Mouse (Mus musculus) forebrain, embryonic 14.5 days (tissue): ENCODE measurements at regions not wholly inside any gene's neighbourhood (a gene's known extent, or its start where the extent isn't known, plus 50 kb on each side); places are given as distances from the start of the nearest gene placed in this dataset.

ENCODE experiments used
- ATAC-seq: fragments of 200-750 bp; cut with Nextera tagmentation; 2 replicates; pipeline ENCODE4 v1.8.0; 2017; ENCODE audit warnings: mild to moderate bottlenecking, moderate library complexity
- DNase-seq: peaks from one replicate; pipeline ENCODE4 v3.0.0-alpha.2; 2015; ENCODE audit warnings: low spot score
- H3K27ac ChIP-seq: fragments of 300-500 bp; sonication (generic); 2 replicates; pipeline ENCODE4 v1.5.1; 2014; ENCODE audit warnings: low read depth, mild to moderate bottlenecking, control low read depth, low read length, moderate library complexity
- H3K27me3 ChIP-seq: fragments of 300-500 bp; sonication (generic); replicated peaks from 2 replicates; pipeline ENCODE4 v1.6.1; 2014; ENCODE audit warnings: low read length, control low read depth, mixed read lengths; ENCODE audit not compliant: control insufficient read depth, insufficient read depth
- H3K36me3 ChIP-seq: fragments of 300-500 bp; sonication (generic); 2 replicates; pipeline ENCODE4 v1.6.1; 2014; ENCODE audit warnings: low read length, control low read depth; ENCODE audit not compliant: control insufficient read depth, insufficient read depth
- H3K4me1 ChIP-seq: fragments of 300-500 bp; sonication (generic); 2 replicates; pipeline ENCODE4 v1.6.1; 2014; ENCODE audit warnings: antibody characterized with exemption, low read length, control low read depth; ENCODE audit not compliant: control insufficient read depth, insufficient read depth
- H3K4me2 ChIP-seq: fragments of 300-500 bp; sonication (generic); 2 replicates; pipeline ENCODE4 v1.6.1; 2014; ENCODE audit warnings: mild to moderate bottlenecking, control low read depth, low read length
- H3K4me3 ChIP-seq: fragments of 300-500 bp; sonication (generic); 2 replicates; pipeline ENCODE4 v1.5.1; 2014; ENCODE audit warnings: low read depth, low read length, control low read depth
- H3K9ac ChIP-seq: fragments of 300-500 bp; sonication (generic); 2 replicates; pipeline ENCODE4 v1.6.1; 2014; ENCODE audit warnings: mild to moderate bottlenecking, low read length, control low read depth, moderate library complexity
- H3K9me3 ChIP-seq: fragments of 300-500 bp; sonication (generic); replicated peaks from 2 replicates; pipeline ENCODE4 v1.6.1; 2016; ENCODE audit warnings: low read length, control low read depth, mixed read lengths; ENCODE audit not compliant: control insufficient read depth
- WGBS: fragments of 180-500 bp; shearing (Covaris S2); extraction: QIAGEN DNeasy Blood & Tissue Kit; methylation state at CpG from one replicate; pipeline ENCODE4 v1.1.7; 2014; 5-methylcytosine and 5-hydroxymethylcytosine counted together

GRCm38 (mm10) chr13:52436756-52437155 is 94.3 kb downstream of the Diras2 start:
- DNase-seq = no peak
- H3K27me3 ChIP-seq = no peaks in the 10 kb centered on the region
- no peaks in the 10 kb centered on the region for H3K9me3 ChIP-seq
- H3K27ac ChIP-seq = no peak overlapping the region
- 88% methylated on average over 8 of the region's 8 CpGs for WGBS
- H3K9ac ChIP-seq = no peak overlapping the region
- H3K36me3 ChIP-seq = no peaks in the 10 kb centered on the region
- no peak for ATAC-seq
- no peak overlapping the region for H3K4me3 ChIP-seq
- H3K4me2 ChIP-seq = no peak overlapping the region
- no peaks in the 10 kb centered on the region for H3K4me1 ChIP-seq

GRCm38 (mm10) chr13:52445513-52445912 is 85.6 kb downstream of the Diras2 start:
- no peaks in the 10 kb centered on the region for H3K9me3 ChIP-seq
- H3K27me3 ChIP-seq = no peaks in the 10 kb centered on the region
- no peaks in the 10 kb centered on the region for H3K4me1 ChIP-seq
- H3K36me3 ChIP-seq = no peaks in the 10 kb centered on the region
- H3K4me3 ChIP-seq = no peak overlapping the region
- ATAC-seq = no peak
- no peak overlapping the region for H3K9ac ChIP-seq
- 89% methylated on average over 10 of the region's 10 CpGs for WGBS
- no peak overlapping the region for H3K4me2 ChIP-seq
- H3K27ac ChIP-seq = no peak overlapping the region
- no peak for DNase-seq

- Histone ChIP-seq H3K27me3 (no peaks in the 10 kb centered on the region), H3K4me1 (peaks cover 7% of the 10 kb centered on the region), H3K36me3 (no peaks in the 10 kb centered on the region), H3K9ac (no peak overlapping the region), H3K4me3 (no peak overlapping the region), H3K4me2 (no peak overlapping the region), H3K27ac (no peak overlapping the region), H3K9me3 (no peaks in the 10 kb centered on the region)
- DNase-seq = peak; percentile 14
- ATAC-seq = no peak
- WGBS = 77% methylated on average over 11 of the region's 11 CpGs
Observed at GRCm38 (mm10) chr13:52448902-52449301, 82.2 kb downstream of the Diras2 start.

- DNase-seq = peak; percentile 74
- Histone ChIP-seq H3K9ac (no peak overlapping the region), H3K36me3 (no peaks in the 10 kb centered on the region), H3K4me3 (no peak overlapping the region), H3K4me2 (no peak overlapping the region), H3K9me3 (no peaks in the 10 kb centered on the region), H3K27ac (0 out of 2 replicates have a peak overlapping the region, but pooled peaks have one; percentile 21), H3K4me1 (peaks cover 7% of the 10 kb centered on the region), H3K27me3 (no peaks in the 10 kb centered on the region)
- no peak for ATAC-seq
- 7% methylated on average over 9 of the region's 9 CpGs for WGBS
Observed at GRCm38 (mm10) chr13:52451486-52451885, 79.6 kb downstream of the Diras2 start.

- DNase-seq = no peak
- no peak for ATAC-seq
- H3K4me3 ChIP-seq = no peak overlapping the region
- H3K27ac ChIP-seq = no peak overlapping the region
- H3K9me3 ChIP-seq = no peaks in the 10 kb centered on the region
- H3K27me3 ChIP-seq = no peaks in the 10 kb centered on the region
- H3K4me1 ChIP-seq = peaks cover 9% of the 10 kb centered on the region
- no peak overlapping the region for H3K9ac ChIP-seq
- H3K36me3 ChIP-seq = no peaks in the 10 kb centered on the region
- no peak overlapping the region for H3K4me2 ChIP-seq
- WGBS = 62% methylated on average over 4 of the region's 4 CpGs
Observed at GRCm38 (mm10) chr13:52452291-52452690, 78.8 kb downstream of the Diras2 start.
